Mouse (Mus musculus): ENCODE data around the gene B4galt4. TPM values are rescaled to one million over a fixed set of nuclear protein-coding genes. Genes with fewer than 3 reads are reported as not detected.

B4galt4 gene
- polyA plus RNA-seq, 1 experiment from 2014 or later: 40.0 TPM

- Histone ChIP-seq H3K4me2 (replicated peaks) (no peak overlapping the region), H3K27me3 (ENCODE audit: control insufficient read depth, insufficient read depth, low read length) (no peaks in the 10 kb centered on the region), H3K4me3 (replicated peaks; ENCODE audit: low read length) (no peak overlapping the region), H3K27ac (no peak overlapping the region), H3K9me3 (ENCODE audit: control insufficient read depth, low read length) (no peaks in the 10 kb centered on the region), H3K36me3 (replicated peaks; ENCODE audit: control insufficient read depth, insufficient read depth) (no peaks in the 10 kb centered on the region), H3K9ac (no peak overlapping the region), H3K4me1 (replicated peaks; ENCODE audit: control insufficient read depth, insufficient read depth, low read length) (peaks cover 6% of the 10 kb centered on the region; the same call in 1 of the 2 replicates)
- no peak for DNase-seq (ENCODE audit: low spot score)
- 85% methylated on average over 10 of the region's 10 CpGs for WGBS
- ATAC-seq (ENCODE audit: low FRiP score): no peak
Observed at GRCm38 (mm10) chr16:38743941-38744673, 2.0 kb downstream of the B4galt4 start.

GRCm38 (mm10) chr16:38750803-38751202 lies 8.7 kb downstream of the B4galt4 start:
- ATAC-seq (ENCODE audit: low FRiP score) (no peak), DNase-seq (ENCODE audit: low spot score) (no peak)
- H3K4me3 ChIP-seq (replicated peaks; ENCODE audit: low read length): no peak overlapping the region
- no peak overlapping the region for H3K4me2 ChIP-seq (replicated peaks)
- no peak overlapping the region for H3K9ac ChIP-seq
- H3K36me3 ChIP-seq (replicated peaks; ENCODE audit: control insufficient read depth, insufficient read depth): no peaks in the 10 kb centered on the region; the same call in 1 of the 2 replicates
- no peak overlapping the region for H3K27ac ChIP-seq
- no peaks in the 10 kb centered on the region for H3K27me3 ChIP-seq (ENCODE audit: control insufficient read depth, insufficient read depth, low read length)
- WGBS: 85% methylated on average over 6 of the region's 6 CpGs
- H3K9me3 ChIP-seq (ENCODE audit: control insufficient read depth, low read length): no peaks in the 10 kb centered on the region
- no peaks in the 10 kb centered on the region for H3K4me1 ChIP-seq (replicated peaks; ENCODE audit: control insufficient read depth, insufficient read depth, low read length)

- DNase-seq (ENCODE audit: low spot score) (no peak), ATAC-seq (ENCODE audit: low FRiP score) (no peak)
- no peak overlapping the region for H3K4me3 ChIP-seq (replicated peaks; ENCODE audit: low read length)
- H3K9me3 ChIP-seq (ENCODE audit: control insufficient read depth, low read length): no peaks in the 10 kb centered on the region
- H3K4me1 ChIP-seq (replicated peaks; ENCODE audit: control insufficient read depth, insufficient read depth, low read length): no peaks in the 10 kb centered on the region
- no peak overlapping the region for H3K27ac ChIP-seq
- H3K9ac ChIP-seq: no peak overlapping the region
- H3K27me3 ChIP-seq (ENCODE audit: control insufficient read depth, insufficient read depth, low read length): no peaks in the 10 kb centered on the region
- peaks cover 17% of the 10 kb centered on the region; the same call in 1 of the 2 replicates for H3K36me3 ChIP-seq (replicated peaks; ENCODE audit: control insufficient read depth, insufficient read depth)
- 77% methylated on average over 11 of the region's 11 CpGs for WGBS
- H3K4me2 ChIP-seq (replicated peaks): no peak overlapping the region
Observed at GRCm38 (mm10) chr16:38753631-38754030, 11.6 kb downstream of the B4galt4 start.

GRCm38 (mm10) chr16:38755452-38756176 lies 13.6 kb downstream of the B4galt4 start:
- 75% methylated on average over 7 of the region's 7 CpGs for WGBS
- ATAC-seq (ENCODE audit: low FRiP score): no peak

GRCm38 (mm10) chr16:38756177-38756503 lies 14.1 kb downstream of the B4galt4 start:
- no peak for DNase-seq (ENCODE audit: low spot score)
- 60% methylated on average over 5 of the region's 5 CpGs for WGBS
- H3K27ac ChIP-seq: no peak overlapping the region
- H3K4me3 ChIP-seq (replicated peaks; ENCODE audit: low read length): no peak overlapping the region
- H3K36me3 ChIP-seq (replicated peaks; ENCODE audit: control insufficient read depth, insufficient read depth): peaks cover 22% of the 10 kb centered on the region
- H3K27me3 ChIP-seq (ENCODE audit: control insufficient read depth, insufficient read depth, low read length): no peaks in the 10 kb centered on the region
- H3K4me2 ChIP-seq (replicated peaks): no peak overlapping the region
- no peaks in the 10 kb centered on the region for H3K9me3 ChIP-seq (ENCODE audit: control insufficient read depth, low read length)
- no peak for ATAC-seq (ENCODE audit: low FRiP score)
- no peak overlapping the region for H3K9ac ChIP-seq
- no peaks in the 10 kb centered on the region for H3K4me1 ChIP-seq (replicated peaks; ENCODE audit: control insufficient read depth, insufficient read depth, low read length)

More at GRCm38 (mm10) chr16:38755452-38756176, 13.6 kb downstream of the B4galt4 start:
- H3K4me1 ChIP-seq (replicated peaks; ENCODE audit: control insufficient read depth, insufficient read depth, low read length): no peaks in the 10 kb centered on the region
- H3K36me3 ChIP-seq (replicated peaks; ENCODE audit: control insufficient read depth, insufficient read depth): peaks cover 22% of the 10 kb centered on the region
- no peaks in the 10 kb centered on the region for H3K27me3 ChIP-seq (ENCODE audit: control insufficient read depth, insufficient read depth, low read length)
- no peak overlapping the region for H3K27ac ChIP-seq
- no peak overlapping the region for H3K9ac ChIP-seq
- H3K4me2 ChIP-seq (replicated peaks): no peak overlapping the region
- H3K9me3 ChIP-seq (ENCODE audit: control insufficient read depth, low read length): no peaks in the 10 kb centered on the region
- no peak overlapping the region for H3K4me3 ChIP-seq (replicated peaks; ENCODE audit: low read length)
- no peak for DNase-seq (ENCODE audit: low spot score)

- Histone ChIP-seq H3K4me1 (replicated peaks; ENCODE audit: control insufficient read depth, insufficient read depth, low read length) (no peaks in the 10 kb centered on the region), H3K4me2 (replicated peaks) (no peak overlapping the region), H3K27ac (no peak overlapping the region), H3K9me3 (ENCODE audit: control insufficient read depth, low read length) (no peaks in the 10 kb centered on the region), H3K9ac (no peak overlapping the region), H3K36me3 (replicated peaks; ENCODE audit: control insufficient read depth, insufficient read depth) (peaks cover 22% of the 10 kb centered on the region), H3K4me3 (replicated peaks; ENCODE audit: low read length) (no peak overlapping the region), H3K27me3 (ENCODE audit: control insufficient read depth, insufficient read depth, low read length) (no peaks in the 10 kb centered on the region)
- 82% methylated on average over 4 of the region's 4 CpGs for WGBS
- DNase-seq (ENCODE audit: low spot score) (no peak), ATAC-seq (ENCODE audit: low FRiP score) (no peak)
Observed at GRCm38 (mm10) chr16:38756572-38756971, 14.5 kb downstream of the B4galt4 start.

GRCm38 (mm10) chr16:38757626-38758025 lies 15.6 kb downstream of the B4galt4 start:
- H3K9ac ChIP-seq: no peak overlapping the region
- ATAC-seq (ENCODE audit: low FRiP score): no peak
- WGBS: 96% methylated on average over 19 of the region's 19 CpGs
- no peak for DNase-seq (ENCODE audit: low spot score)
- H3K36me3 ChIP-seq (replicated peaks; ENCODE audit: control insufficient read depth, insufficient read depth): peaks cover 22% of the 10 kb centered on the region
- H3K9me3 ChIP-seq (ENCODE audit: control insufficient read depth, low read length): no peaks in the 10 kb centered on the region
- H3K4me3 ChIP-seq (replicated peaks; ENCODE audit: low read length): no peak overlapping the region
- H3K4me1 ChIP-seq (replicated peaks; ENCODE audit: control insufficient read depth, insufficient read depth, low read length): no peaks in the 10 kb centered on the region
- H3K4me2 ChIP-seq (replicated peaks): no peak overlapping the region
- H3K27me3 ChIP-seq (ENCODE audit: control insufficient read depth, insufficient read depth, low read length): no peaks in the 10 kb centered on the region
- H3K27ac ChIP-seq: no peak overlapping the region

- Histone ChIP-seq H3K4me3 (replicated peaks; ENCODE audit: low read length) (no peak overlapping the region), H3K36me3 (replicated peaks; ENCODE audit: control insufficient read depth, insufficient read depth) (peaks cover 27% of the 10 kb centered on the region)
- WGBS: 85% methylated on average over 12 of the region's 12 CpGs
Observed at GRCm38 (mm10) chr16:38758104-38758861, 16.2 kb downstream of the B4galt4 start.

GRCm38 (mm10) chr16:38760239-38760638 lies 18.2 kb downstream of the B4galt4 start:
- H3K9me3 ChIP-seq (ENCODE audit: control insufficient read depth, low read length): no peaks in the 10 kb centered on the region
- H3K27me3 ChIP-seq (ENCODE audit: control insufficient read depth, insufficient read depth, low read length): no peaks in the 10 kb centered on the region
- no peak overlapping the region for H3K4me2 ChIP-seq (replicated peaks)
- H3K36me3 ChIP-seq (replicated peaks; ENCODE audit: control insufficient read depth, insufficient read depth): peaks cover 42% of the 10 kb centered on the region
- WGBS: 96% methylated on average over 5 of the region's 5 CpGs
- H3K4me3 ChIP-seq (replicated peaks; ENCODE audit: low read length): no peak overlapping the region
- no peak for DNase-seq (ENCODE audit: low spot score)
- no peaks in the 10 kb centered on the region for H3K4me1 ChIP-seq (replicated peaks; ENCODE audit: control insufficient read depth, insufficient read depth, low read length)
- no peak overlapping the region for H3K9ac ChIP-seq
- H3K27ac ChIP-seq: no peak overlapping the region
- ATAC-seq (ENCODE audit: low FRiP score): no peak

More at GRCm38 (mm10) chr16:38758104-38758861, 16.2 kb downstream of the B4galt4 start:
- no peaks in the 10 kb centered on the region for H3K9me3 ChIP-seq (ENCODE audit: control insufficient read depth, low read length)
- H3K4me2 ChIP-seq (replicated peaks): no peak overlapping the region
- no peak overlapping the region for H3K9ac ChIP-seq
- H3K27ac ChIP-seq: no peak overlapping the region
- no peaks in the 10 kb centered on the region for H3K27me3 ChIP-seq (ENCODE audit: control insufficient read depth, insufficient read depth, low read length)
- ATAC-seq (ENCODE audit: low FRiP score) (no peak), DNase-seq (ENCODE audit: low spot score) (no peak)
- H3K4me1 ChIP-seq (replicated peaks; ENCODE audit: control insufficient read depth, insufficient read depth, low read length): no peaks in the 10 kb centered on the region
